Mouse (Mus musculus): ENCODE measurements at regions not wholly inside any gene's neighbourhood (a gene's known extent, or its start where the extent isn't known, plus 50 kb on each side); places are given as distances from the start of the nearest gene placed in this dataset.

- DNase-seq (ENCODE audit: low read depth, low spot score) = no peak
Measured at GRCm38 (mm10) chr1:151087811-151088511, 94.4 kb upstream of the Gm47985 start.

GRCm38 (mm10) chr1:151088535-151089125, 93.7 kb upstream of the Gm47985 start:
- DNase-seq (ENCODE audit: low read depth, low spot score) = no peak

- DNase-seq (ENCODE audit: low read depth, low spot score) = no peak
Measured at GRCm38 (mm10) chr1:151092035-151092434, 90.3 kb upstream of the Gm47985 start.

- no peak for DNase-seq (ENCODE audit: low read depth, low spot score)
Measured at GRCm38 (mm10) chr1:151095344-151096050, 86.8 kb upstream of the Gm47985 start.

GRCm38 (mm10) chr1:151096079-151096478, 86.3 kb upstream of the Gm47985 start:
- no peak for DNase-seq (ENCODE audit: low read depth, low spot score)

GRCm38 (mm10) chr1:151097506-151097905, 84.8 kb upstream of the Gm47985 start:
- DNase-seq (ENCODE audit: low read depth, low spot score) = no peak

- no peak for DNase-seq (ENCODE audit: low read depth, low spot score)
Measured at GRCm38 (mm10) chr1:151098763-151099162, 83.6 kb upstream of the Gm47985 start.

- DNase-seq (ENCODE audit: low read depth, low spot score) = no peak
Measured at GRCm38 (mm10) chr1:151100565-151101483, 81.5 kb upstream of the Gm47985 start.

- DNase-seq (ENCODE audit: low read depth, low spot score) = no peak
Measured at GRCm38 (mm10) chr1:151101516-151101915, 80.8 kb upstream of the Gm47985 start.

- DNase-seq (ENCODE audit: low read depth, low spot score) = no peak
Measured at GRCm38 (mm10) chr1:151102061-151102460, 80.3 kb upstream of the Gm47985 start.

GRCm38 (mm10) chr1:151102646-151103391, 79.5 kb upstream of the Gm47985 start:
- peak; percentile 64 for DNase-seq (ENCODE audit: low read depth, low spot score)

GRCm38 (mm10) chr1:151103522-151104037, 78.8 kb upstream of the Gm47985 start:
- DNase-seq (ENCODE audit: low read depth, low spot score) = no peak

GRCm38 (mm10) chr1:151104346-151104745, 78.0 kb upstream of the Gm47985 start:
- DNase-seq (ENCODE audit: low read depth, low spot score) = no peak

GRCm38 (mm10) chr1:151104806-151105205, 77.5 kb upstream of the Gm47985 start:
- no peak for DNase-seq (ENCODE audit: low read depth, low spot score)

GRCm38 (mm10) chr1:151105251-151105650, 77.1 kb upstream of the Gm47985 start:
- no peak for DNase-seq (ENCODE audit: low read depth, low spot score)

GRCm38 (mm10) chr1:151107401-151107800, 74.9 kb upstream of the Gm47985 start:
- DNase-seq (ENCODE audit: low read depth, low spot score) = no peak

- no peak for DNase-seq (ENCODE audit: low read depth, low spot score)
Measured at GRCm38 (mm10) chr1:151109333-151109732, 73.0 kb upstream of the Gm47985 start.

- peak; percentile 35 for DNase-seq (ENCODE audit: low read depth, low spot score)
Measured at GRCm38 (mm10) chr1:151110412-151110811, 71.9 kb upstream of the Gm47985 start.

- DNase-seq (ENCODE audit: low read depth, low spot score) = no peak
Measured at GRCm38 (mm10) chr1:151111683-151112082, 70.7 kb upstream of the Gm47985 start.

GRCm38 (mm10) chr1:151112390-151112789, 69.9 kb upstream of the Gm47985 start:
- no peak for DNase-seq (ENCODE audit: low read depth, low spot score)

- peak; percentile 62 for DNase-seq (ENCODE audit: low read depth, low spot score)
Measured at GRCm38 (mm10) chr1:151113199-151113598, 69.1 kb upstream of the Gm47985 start.
